Mouse (Mus musculus): ENCODE measurements around the gene Gm28042.

Gm28042 gene

DNA sequence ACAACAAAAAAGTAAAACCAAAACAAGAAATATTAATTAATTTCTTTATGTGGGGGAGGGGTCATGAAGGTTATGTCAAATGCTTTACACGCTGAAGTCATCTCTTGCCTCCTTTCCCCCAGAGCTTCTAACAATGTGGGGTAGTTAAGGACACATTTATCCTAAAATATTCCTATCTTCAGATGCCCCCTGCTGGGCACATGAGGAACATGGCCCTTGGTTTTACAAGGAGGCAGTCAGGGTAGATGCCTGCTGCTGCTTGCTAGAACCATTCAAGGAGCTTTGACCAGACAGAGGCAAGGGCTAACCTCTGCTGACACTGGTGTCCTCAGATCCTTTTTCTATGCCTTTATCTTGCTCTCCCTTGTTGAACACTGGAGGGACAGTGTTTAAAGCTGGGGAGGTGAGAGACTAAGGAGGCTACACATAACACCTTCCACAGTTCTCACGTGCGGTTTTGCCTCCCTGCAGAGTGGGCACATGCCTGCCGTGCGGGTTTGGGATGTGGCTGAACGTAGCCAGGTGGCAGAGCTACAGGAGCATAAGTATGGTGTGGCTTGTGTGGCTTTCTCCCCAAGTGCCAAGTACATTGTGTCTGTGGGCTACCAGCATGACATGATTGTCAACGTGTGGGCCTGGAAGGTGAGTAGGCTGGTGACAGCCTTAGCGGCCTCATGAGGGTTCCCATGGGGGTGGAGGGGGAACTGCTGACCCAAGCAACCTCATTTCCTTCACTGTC lies 15.7 kb upstream of the Gm28042 start:
- ATAC-seq (ENCODE audit: low TSS enrichment) = peak; percentile 77; the same call in 1 of the 2 replicates

DNA sequence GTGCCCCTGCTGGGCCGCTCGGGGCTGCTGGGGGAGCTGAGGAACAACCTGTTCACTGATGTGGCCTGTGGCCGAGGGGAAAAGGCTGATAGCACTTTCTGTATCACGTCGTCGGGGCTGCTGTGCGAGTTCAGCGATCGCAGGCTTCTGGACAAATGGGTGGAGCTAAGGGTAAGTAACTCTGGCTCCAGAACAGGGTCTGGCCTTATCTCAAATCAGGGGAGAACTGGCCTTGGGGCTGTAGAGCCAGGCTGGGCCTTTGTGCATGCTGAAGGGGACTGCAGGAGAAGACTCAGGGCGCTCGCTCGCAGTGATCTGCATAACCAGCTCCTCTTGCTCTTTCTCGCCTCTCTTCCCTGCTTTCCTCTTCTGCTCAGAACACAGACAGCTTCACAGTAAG lies 14.4 kb upstream of the Gm28042 start:
- ATAC-seq (ENCODE audit: low TSS enrichment) = no peak

DNA sequence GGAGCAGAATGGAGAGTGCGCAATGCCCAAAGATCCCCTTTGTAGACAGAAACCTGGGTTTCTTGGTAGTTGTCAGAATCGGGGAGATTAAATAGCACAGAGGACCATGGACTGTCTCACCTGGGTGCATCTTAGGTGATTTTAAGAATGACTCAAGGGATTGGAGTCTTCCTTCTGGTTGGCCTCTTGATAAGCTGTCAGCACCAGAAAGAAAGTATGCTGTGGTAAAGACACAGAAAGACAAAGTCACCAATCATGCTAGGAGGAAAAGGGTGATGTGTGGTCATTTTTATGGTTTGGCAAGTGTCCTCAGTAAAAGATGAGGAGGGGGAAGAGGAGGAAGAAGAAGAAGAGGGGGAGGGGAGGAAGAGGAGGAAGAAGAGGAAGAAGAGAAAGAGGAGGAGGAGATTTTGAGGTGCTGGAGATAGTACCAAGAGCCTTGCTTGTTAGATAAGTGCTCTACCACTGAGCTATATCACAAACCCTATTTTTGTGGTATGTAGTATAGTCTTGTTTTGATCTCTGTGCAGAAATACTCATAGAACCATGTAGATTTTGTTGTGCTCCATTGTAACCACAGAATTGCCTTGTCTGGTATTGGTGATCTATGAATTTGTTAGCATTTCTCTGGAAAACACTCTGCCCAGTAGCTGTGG lies 13.3 kb upstream of the Gm28042 start:
- no peak for ATAC-seq (ENCODE audit: low TSS enrichment)

DNA sequence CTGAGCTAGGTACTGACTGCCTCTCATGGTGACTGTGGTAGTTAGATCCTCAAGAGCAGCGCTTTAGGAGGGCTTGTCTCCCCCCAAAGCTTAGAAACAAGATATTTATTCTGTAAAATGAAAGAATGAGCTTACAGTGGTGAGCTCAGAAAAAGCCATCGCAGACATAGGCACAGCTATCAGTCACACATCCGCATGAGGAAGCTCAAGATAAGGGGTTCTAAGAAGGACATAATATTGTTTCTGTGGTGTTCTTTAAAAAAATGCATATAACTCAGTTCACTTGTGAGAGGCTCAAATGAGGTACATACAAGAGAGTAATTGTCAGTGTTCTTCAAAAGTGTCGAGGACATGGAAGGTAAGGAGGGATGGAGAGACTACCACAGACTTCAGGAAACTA lies 11.4 kb upstream of the Gm28042 start:
- no peak for ATAC-seq (ENCODE audit: low TSS enrichment)

DNA sequence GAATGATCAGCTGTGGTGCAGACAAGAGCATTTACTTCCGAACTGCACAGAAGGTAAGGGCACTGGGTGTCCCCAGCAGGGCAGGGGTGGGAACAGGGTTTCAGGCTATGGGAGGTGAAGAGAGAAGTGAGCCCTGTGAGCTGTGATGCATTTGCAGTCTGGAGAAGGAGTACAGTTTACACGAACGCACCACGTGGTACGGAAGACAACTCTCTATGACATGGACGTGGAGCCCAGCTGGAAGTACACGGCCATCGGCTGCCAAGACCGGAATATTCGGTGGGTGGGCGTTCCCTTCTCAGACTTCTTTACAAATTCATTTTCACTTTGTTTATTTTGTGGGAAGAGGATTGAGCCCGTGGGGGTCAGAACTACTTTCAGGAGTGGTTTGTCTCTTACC lies 9.7 kb upstream of the Gm28042 start:
- no peak for ATAC-seq (ENCODE audit: low TSS enrichment)

DNA sequence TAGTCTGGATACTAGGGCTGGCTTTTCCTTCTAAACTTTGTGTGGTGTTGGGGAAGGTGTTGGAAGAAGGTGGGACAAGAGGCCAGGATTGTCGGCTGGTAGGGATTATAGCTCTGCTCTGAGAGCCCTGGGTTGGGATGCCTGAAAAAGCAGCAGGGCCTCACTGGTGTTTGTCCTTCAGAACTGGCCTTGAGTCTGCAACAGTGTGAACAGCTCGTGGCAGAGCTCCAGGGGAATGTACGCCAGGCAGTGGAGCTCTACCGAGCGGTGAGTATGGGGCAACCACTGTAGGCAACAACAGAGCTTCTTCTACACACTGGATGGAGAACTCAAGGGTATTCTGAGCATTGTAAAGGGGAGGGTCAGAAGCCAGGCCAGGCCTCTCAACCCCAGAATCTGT lies 3.0 kb upstream of the Gm28042 start:
- ATAC-seq (ENCODE audit: low TSS enrichment) = no peak

DNA sequence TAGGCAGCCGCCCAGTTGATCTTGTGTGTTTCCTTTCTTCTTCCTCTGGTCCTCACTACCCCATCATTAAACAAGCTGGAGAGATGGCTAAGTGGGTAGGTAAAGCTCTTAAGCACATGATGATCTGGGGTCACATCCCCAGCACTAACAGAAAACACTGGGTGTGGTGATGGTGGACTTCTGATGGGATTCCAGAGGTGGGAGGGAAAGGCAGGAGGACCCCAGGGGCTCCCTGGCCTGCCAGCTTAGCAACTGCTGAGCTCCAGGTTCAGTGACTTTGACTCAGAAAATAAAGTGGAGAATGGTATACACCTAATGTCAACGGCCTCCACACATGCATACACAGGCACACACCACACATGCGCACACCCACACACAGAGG lies 648 bp downstream of the Gm28042 start:
- no peak; the same call in 1 of the 2 replicates for ATAC-seq (ENCODE audit: low TSS enrichment)

DNA sequence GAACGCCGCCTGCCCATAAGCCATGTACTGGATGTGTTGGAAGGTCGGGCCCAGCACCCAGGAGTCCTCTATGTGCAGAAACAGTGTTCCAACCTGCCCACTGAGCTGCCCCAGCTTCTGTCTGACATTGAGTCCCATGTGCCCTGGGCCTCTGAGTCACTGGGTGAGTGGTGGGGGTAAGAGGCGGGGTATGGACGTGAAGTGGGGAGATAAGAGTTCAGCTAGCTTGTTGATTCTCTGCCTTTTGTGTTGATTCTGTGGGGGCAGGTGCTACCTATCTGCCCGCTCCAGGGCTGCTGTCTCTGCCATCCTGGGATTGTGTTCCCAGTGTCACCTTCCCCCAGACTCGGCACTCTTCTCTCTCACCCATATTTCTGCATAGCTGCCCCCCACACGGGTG lies 3.1 kb downstream of the Gm28042 start:
- no peak for ATAC-seq (ENCODE audit: low TSS enrichment)

DNA sequence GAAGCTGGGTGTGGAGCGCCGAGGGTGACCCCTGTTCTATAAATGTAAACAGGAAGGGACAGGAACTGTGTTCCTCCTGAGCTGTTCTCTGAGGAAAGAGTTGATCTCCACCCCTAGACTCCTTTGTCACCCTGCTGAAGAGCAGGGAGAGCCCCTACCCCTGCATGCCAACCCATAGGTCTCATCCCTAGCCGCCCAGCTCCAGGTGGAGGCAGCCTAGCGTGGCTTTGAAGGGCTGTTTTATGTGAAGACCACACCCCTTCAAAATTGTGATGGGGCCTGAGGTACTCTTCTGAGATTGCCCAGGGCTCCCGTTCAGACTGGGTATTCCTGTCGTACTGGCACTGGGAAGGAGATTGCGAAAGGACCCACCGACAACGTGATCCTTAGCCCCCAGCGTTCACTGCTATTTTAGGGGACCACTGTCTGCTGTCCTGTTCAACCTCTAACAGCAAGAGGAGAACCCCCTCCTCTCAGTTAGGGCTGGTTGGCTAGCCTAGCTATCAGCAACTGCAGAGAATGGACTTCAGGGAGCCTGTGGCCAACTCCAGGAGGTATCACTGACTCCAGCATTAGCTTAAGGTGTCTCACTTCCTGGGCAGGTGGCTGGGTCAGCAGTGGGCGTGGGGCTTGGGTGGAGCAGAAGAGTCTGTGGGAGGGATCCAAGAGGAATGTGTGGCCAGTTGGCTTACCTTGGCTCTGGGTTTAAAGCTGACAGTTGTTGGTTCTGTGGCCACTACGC lies 5.6 kb downstream of the Gm28042 start, which contains the start of gene Pla2g4b:
Pla2g4b (plus strand) TSS at position 692 of the 742 bp plus-strand sequence.
- ATAC-seq (ENCODE audit: low TSS enrichment) = no peak

DNA sequence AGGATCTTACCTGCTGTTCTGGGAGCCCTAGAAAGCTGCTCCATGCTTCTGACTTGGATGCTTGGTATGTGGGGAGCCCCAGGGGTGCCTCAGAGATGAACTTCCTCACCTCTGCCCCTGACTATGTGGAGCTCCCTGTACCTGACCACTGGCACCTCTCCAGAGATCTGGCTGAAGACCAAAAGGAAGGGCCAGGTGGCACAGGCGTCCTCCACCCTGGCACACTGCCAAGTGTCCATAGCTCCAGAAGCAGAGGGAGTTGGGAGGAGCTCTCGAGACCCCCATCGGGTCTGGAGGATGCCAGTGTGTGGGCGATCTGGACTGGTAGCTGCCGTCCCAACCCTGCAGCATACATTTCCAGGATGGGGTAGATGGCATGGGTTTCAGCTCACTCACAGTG lies 6.4 kb downstream of the Gm28042 start:
- ATAC-seq (ENCODE audit: low TSS enrichment) = no peak

DNA sequence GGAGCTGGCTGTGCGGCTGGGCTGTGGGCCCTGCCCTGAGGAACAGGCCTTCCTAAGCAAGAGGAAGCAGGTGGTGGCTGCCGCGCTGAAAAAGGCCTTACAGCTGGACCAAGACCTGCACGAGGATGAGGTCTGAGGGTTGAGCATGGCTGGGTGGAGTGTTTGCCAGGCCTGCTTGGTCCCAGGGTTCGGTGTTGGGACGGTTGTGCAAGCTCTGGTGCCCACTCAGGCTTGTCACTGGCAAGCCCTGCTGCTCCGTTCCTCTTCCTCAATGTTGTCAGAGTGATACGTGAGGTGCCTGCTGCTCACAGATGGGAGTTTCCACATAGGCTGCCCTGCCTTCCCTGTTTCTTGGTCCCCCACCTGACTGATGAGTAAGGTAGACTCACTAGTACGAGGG lies 10.5 kb downstream of the Gm28042 start:
- no peak for ATAC-seq (ENCODE audit: low TSS enrichment)

DNA sequence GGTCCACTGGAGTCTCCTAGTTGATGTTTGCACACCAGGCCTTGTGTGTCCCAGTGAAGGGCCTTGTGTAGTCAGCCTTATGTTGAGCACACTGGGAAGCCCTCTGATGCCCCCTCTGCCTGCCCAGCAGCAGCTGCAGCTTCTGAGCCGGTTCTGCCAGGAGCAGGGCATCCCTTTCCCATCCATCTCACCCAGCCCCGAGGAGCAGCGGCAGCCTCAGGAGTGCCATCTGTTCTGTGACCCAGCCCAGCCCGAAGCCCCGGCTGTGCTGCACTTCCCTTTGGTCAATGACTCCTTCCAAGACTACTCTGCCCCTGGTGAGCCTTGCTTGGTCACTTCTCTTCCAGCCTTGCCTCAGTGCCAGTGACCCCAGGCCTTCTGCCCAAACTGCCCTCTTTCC lies 13.7 kb downstream of the Gm28042 start:
- no peak for ATAC-seq (ENCODE audit: low TSS enrichment)

DNA sequence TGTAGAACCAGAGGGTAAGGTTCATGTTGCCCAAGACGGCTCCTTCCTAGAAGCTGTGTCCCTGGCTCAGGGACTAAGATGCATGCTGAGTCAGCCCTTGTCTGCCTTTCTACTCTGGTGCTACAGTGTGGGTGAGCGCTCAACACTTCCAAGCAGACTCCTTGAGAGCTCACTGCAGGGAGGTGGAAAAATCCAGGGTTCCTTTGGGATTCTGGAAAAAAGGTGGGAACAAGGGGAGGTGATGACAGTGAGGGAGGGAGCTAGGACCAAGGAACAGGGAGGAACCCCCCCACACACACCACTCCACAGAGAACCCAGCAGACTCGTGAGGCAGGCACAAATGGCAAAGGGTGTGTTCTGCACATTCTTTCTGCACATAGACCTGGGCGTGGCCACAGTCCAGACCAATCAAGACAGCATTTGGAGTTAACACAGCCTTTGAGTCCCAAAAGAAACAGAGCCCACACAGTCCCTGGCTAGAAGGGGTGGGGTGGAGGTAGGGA lies 16.9 kb downstream of the Gm28042 start:
- ATAC-seq (ENCODE audit: low TSS enrichment) = peak; percentile 78

DNA sequence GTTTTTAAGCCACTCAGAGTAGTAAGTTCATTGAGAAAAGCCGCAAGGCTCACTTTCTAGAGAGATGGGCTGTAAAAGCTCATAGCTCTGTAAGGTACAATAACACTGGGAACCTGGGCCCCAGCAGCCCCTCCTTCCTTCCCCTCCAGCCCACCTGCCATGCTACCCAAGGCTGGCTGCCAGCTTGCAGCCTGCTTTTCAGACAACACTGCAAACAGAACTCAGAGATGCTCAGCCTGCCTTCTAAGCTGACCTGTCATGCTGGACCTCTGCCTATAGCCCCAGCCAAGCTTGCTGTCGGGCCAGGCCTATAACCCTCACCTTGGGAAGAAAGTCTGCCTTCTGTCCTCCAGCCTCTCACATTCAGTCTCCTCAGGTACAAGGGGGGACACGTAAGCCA lies 17.4 kb downstream of the Gm28042 start:
- ATAC-seq (ENCODE audit: low TSS enrichment) = no peak

DNA sequence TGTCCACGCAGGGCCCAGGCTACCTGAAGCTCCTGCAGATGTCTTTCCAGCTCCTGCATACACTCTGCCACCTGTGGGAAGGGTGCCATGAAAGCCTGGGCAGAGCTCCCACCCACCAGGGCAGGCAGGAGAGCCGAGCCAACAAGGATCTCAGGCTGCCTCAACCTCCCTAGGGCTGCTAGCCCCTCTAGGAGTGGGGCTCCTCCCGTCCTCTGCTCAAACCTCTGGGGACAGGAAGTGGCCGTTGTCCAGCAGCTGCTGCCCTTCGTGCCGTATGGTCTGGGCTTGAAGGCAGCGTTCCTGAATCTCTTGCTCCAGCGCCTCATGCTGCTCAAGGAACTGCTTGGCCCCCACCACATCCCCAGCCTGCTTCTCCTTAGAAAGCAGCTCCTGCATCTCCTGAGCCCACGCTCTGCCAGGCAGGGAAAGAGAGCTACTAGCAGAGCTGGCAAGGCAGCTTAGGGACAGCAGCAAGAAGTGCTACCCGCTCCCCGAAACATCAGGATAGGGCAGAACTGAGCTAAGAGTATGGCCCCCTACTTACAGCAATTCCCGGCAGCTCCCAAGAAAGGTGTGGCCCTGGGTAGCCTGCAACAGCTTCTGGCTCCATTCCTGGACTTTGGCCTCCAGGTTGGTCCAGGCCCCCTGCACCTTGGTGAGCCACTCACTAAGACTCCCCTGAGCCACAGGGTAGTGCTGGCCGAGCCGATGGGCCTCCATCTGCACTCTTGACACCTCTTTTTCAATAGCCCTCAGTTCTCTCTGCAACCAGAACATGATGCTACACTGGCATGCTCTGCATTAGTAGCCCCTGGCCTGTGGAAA lies 19.4 kb downstream of the Gm28042 start:
- peak; percentile 55 for ATAC-seq (ENCODE audit: low TSS enrichment)

DNA sequence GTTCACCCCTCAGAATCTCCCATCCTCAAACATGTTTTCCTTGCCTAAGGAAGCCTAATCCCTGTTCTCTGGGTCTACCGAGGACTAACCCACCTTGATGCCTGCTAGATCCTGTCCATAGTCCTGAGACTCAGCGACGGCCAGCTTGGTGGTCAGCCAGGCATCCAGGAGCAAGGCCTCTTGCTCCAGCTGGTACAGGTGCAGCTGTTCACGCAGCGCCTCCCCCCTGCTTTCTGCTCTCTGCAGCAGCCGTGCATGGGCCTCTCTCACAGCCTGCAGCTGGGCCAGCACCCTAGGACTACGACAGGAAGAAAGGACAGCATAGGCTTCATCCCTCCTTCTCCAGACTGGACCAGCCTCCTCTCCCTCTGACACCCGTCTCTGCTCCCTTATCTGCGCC lies 20.9 kb downstream of the Gm28042 start:
- ATAC-seq (ENCODE audit: low TSS enrichment) = no peak

DNA sequence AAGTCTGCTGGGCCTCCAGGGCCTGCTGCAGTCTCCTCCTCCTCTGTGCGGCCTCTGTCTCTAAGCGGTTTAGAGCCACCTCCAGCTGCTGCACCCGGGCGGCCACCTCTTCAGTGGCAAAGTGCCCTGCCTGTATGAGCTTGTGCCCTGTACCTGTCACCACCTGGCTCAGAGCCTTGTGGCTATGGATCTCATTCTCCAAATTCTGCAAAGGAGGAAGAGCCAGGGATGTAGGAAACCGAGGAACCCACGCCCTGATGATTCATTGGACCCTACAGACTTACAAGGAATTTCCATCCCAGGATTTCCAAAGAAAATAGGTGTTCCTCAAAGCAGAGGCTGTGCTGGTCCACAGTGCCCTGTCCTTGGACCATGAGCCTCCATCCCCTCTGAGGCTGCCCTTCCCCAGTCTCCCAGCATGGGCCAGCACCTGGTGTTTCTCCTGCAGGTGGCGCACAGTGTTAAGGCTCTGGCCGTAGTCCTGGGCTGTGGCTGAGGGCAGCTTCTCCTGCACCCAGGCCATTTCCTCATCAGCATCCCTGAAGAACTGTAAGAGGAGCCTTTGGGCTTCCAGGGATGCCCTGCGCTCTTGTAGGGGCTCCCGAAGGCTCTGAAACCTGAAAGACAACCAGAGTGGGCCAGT lies 22.5 kb downstream of the Gm28042 start:
- ATAC-seq (ENCODE audit: low TSS enrichment) = peak; percentile 28

DNA sequence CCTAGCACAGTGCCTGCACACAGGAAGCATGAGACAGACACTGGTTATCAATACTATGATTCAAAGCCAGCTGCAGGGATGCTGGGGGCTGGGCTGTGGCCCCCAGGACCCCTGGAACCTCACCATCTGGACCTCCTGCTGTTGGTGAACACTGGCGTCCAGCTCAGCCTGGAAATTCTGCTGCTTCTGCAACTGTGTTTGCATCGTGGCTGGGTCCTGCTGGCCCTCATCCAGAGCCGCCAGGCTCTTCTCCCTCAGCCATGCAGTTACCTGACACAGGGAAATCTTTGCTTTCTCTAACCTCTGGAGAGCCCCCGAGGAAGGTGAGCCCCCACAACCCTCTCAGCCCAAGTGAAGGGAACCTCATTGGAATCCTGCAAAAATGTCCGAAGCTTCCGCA lies 24.1 kb downstream of the Gm28042 start:
- no peak for ATAC-seq (ENCODE audit: low TSS enrichment)

DNA sequence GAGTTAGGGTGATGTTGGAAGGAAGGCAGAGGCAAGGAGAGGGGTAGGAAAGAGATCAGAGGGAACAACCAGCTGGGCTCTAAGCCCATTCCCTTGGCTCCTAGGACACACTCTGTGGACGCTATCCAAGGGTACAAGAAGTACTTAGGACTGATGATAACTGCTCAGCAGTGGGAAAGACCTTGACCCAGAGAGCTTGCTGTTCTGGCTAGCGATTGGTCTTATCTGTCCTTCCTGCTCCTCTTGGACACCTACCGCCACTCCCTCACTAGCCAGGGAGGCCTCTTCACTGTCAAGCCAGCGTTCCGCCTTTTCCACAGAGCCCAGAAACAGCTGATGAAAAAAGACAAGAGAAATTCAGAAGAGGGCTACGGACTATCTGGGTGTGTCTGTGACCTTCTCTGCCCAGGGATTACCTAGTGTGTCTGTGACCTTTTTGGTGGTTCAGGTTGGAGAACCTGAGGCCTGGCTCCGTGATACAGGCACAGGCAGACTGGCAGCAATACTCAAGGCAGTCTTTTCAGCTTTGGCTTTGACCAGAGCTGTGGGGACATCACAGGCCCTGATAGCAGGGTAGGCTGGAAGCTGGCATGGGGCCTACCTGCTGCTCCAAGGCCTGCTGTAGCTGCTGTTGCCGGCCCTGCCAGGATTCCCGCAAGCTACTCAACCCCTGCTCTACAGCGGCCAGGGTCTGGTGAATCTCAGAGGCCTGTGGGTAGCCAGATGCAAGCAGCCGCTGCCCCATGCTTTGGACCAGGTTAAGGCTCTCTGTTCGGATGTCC lies 27.7 kb downstream of the Gm28042 start:
- ATAC-seq (ENCODE audit: low TSS enrichment) = no peak

DNA sequence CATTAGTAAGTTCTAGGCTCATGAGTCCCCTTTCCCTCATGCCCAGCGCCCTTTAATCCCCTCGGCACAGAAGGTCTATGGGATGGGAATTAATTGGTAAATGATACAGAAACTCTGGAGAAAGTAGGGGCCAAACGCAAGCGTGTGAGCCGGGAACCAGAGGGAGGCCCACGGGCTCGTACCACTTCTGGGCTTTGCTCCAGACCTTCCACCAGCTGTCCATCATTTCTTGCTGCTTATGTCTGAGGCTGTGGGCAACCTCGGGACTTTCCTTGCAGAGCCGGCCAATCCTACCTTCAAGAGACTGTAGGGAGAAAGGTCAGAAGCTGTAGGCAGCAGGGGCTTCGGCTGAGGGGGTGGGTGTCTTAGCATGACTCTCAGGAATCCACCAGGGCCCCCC lies 28.6 kb downstream of the Gm28042 start:
- no peak for ATAC-seq (ENCODE audit: low TSS enrichment)

DNA sequence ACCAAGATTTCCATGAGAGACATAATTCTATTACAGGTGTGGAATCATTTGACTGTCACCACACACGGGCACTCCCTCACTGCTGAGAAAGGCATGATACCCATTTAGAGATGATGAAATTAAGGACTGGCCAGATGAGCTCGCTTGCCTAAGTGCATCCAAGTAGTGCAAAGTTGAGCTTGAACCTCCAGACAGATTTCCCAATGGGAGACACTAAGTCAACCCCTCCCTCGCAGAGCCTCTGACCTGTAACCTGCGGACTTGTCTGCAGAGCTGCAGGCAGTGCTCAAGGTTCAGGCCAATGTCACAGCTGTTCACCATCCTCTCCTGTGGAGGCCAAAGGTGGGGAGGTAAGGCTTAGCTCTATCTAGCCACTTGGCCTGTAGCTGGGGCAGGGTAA lies 31.5 kb downstream of the Gm28042 start:
- no peak for ATAC-seq (ENCODE audit: low TSS enrichment)

Measured in frontal cortex, adult (tissue).